Mouse (Mus musculus) naive thymus-derived CD4-positive, alpha-beta T cell, adult 2 months (primary cell): ENCODE data around the gene Gnas.

ENCODE experiments used
- DNase-seq: peaks from one replicate; pipeline ENCODE4 v3.0.0-alpha.2; 2011; ENCODE audit warnings: low read depth

Gene Gnas

DNA sequence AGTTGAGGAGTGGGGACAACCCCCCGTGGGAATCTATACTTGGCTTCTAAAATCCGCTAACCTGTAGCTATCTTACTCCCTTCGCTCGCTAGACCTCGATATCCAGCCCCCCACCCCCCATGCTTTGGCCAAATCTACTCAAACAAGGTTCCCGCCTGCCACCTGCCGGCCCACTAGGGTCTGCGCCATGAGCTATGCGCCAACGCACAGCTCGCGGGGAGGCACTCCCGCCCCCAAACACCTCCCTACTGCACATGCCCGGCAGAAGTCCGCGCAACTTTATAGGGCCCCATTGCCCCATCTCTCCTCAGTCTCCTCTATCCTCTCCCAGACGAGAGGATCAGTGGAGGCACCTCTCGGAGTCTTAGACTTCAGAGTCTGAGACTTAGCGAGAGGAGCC is at the start of gene Gnas:
TSS of gene Gnas (plus strand) at position 310 of the 400 bp plus-strand sequence.
- no peak for DNase-seq

DNA sequence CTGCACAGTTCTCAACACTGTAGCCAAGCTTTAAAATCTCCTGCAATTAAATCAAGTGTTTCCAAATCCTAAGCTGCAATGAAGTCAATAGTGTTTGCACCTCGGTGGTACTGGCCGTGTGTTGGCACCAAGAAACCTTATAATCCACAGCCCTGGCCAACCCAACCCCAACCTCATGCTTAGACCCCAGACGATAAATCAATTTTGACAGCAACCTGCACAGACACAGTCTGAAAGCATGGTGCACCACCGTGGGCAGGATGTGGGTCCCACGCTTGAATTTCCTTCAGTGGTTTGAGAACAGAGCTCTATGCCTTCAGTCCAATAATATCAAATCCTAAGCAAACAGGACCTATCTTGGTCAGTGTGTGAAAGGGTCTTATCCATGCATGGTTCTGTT is 41.7 kb upstream of the Gnas start:
- no peak for DNase-seq

DNA sequence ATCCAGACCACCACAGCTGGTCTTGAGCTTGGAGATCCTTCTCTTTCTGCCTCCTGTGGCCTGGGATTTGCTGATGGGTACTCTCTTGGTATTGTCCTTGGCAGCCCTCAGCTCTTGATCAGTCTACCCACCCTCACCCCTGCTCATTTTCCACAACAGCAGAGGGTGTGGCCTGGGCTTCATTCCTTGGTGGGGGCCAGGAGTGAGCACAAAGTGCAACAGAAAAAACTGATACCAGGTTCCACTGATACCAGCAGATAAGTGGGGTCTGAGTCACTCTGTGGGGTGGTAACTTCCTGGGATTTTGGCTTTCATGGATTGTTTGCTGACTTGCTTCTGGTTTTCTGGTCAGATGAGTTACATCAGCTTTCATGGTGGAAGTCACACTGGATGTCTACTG is 32.2 kb upstream of the Gnas start:
- no peak for DNase-seq

- DNase-seq = no peak
These were observed 26.8 kb upstream of the Gnas start for GRCm38 (mm10) chr2:174257312-174257711.

GRCm38 (mm10) chr2:174260004-174260403 is 24.1 kb upstream of the Gnas start:
- DNase-seq = no peak

GRCm38 (mm10) chr2:174260908-174261800 is 23.0 kb upstream of the Gnas start:
- DNase-seq = no peak

DNA sequence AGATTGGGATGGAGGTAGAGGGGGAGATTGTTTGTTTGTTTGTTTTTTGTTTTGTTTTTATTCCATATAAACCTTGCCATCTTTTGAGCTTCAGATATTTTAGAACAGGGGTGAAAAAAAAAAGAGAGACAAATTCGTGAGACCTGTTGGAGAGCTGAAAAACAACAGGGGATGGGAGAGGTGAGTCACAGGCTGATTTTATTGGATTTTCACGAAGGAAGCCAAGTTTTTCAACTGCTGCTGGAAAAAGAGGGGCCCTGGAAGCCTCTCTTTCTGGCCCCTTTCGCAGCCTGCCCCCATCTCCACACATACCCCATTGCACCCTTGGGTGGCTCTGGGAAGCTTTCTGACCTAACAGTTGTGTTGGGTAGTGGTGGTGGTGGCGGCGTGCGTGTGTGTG is 22.3 kb upstream of the Gnas start:
- DNase-seq = no peak

GRCm38 (mm10) chr2:174263110-174263815 is 20.9 kb upstream of the Gnas start:
- no peak for DNase-seq

GRCm38 (mm10) chr2:174264248-174264647 is 19.9 kb upstream of the Gnas start:
- DNase-seq = no peak

GRCm38 (mm10) chr2:174270416-174270815 is 13.7 kb upstream of the Gnas start:
- DNase-seq = no peak

DNA sequence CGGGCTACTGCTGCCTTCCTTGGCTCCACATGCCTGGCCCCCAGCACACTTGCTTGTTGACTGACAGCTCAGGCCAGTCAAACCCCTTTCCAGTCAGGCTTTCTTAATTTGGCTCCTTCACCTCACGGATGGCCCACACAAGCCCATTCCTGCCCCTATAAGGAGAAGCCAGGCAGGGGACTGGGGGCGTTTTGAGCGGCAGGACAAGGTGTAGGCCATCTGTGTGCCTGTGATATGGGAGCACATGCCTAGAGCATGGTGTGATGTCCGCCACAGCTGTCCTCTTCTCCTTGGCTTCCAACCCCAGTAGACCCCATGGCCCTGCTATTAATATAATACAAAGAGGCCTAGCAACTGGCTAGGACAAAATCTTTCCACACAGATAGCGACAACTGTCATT is 12.7 kb upstream of the Gnas start:
- DNase-seq = no peak

GRCm38 (mm10) chr2:174273131-174273530 is 11.0 kb upstream of the Gnas start:
- no peak for DNase-seq

GRCm38 (mm10) chr2:174273961-174274360 is 10.2 kb upstream of the Gnas start:
- no peak for DNase-seq

DNA sequence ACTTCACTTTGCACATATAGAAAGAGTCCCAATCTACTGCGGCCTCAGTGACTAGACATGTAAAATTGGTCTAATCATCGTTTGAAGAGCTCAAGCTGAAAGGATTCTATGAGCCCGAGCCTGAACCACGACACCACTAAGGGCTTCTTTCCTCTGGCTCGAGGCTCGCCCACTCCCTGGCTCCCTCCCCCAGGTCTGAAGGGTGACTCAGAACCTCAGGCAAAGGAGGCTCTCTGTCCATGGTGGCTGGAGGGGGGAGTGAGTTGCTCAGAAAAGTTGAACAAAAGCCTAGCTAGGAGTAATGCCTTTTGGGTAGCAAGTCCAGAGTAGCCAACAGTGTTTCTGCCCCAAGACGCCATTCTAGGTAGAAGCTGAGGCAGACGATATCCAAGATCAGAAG is 4.3 kb upstream of the Gnas start:
- no peak for DNase-seq

DNA sequence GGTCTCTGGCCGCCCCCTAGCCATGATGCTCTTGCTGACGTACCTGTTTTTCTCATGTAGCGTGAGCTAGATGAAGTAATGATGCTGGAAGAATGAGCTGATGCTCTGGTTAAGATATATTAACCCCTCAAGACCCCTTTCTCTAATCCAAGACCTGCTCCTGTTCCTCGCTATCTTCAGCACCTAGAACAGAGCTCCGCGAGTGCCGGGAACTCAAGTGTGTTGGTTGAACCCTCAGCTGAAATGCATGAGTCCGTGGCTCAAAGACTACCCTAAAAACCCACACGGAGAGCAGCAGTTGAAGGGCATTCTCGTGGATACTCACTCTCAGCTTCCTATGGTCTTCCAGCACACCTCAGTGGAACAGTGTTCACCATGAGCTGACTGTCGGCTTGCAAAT is 779 bp upstream of the Gnas start:
- no peak for DNase-seq

DNA sequence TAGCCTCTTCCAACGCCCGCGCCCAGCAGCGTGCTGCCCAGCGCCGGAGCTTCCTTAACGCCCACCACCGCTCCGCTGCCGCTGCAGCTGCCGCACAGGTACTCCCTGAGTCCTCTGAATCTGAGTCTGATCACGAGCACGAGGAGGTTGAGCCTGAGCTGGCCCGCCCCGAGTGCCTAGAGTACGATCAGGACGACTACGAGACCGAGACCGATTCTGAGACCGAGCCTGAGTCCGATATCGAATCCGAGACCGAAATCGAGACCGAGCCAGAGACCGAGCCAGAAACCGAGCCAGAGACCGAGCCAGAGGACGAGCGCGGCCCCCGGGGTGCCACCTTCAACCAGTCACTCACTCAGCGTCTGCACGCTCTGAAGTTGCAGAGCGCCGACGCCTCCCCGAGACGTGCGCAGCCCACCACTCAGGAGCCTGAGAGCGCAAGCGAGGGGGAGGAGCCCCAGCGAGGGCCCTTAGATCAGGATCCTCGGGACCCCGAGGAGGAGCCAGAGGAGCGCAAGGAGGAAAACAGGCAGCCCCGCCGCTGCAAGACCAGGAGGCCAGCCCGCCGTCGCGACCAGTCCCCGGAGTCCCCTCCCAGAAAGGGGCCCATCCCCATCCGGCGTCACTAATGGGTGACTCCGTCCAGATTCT is 812 bp downstream of the Gnas start:
- no peak for DNase-seq

DNA sequence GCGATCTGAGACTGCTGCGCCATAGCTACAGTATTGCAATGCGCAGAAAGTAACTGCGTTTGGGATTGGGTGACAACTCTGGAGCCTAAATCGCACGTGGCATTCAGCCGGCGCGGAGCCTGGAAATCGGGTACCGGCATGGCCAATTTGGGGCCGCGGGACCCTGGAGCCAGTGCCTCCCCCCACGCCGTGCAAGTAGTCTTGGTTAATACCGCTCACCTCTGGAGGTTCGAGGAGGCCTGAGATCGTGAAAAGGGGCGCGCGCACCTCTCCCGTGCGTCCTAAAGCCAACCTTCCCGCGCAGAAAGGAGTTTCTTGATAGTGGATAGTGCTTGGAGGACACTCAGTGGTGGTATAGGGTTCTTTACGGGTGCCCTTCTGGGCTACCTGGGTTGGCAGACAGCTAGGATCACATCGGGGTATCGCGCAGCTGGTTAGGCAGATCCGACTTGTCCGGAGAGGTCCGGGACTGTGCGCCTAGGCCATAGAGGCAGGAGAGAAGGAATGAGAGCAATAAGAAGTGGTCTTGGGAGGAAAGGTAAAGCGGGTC is 1.9 kb downstream of the Gnas start:
- DNase-seq = no peak

DNA sequence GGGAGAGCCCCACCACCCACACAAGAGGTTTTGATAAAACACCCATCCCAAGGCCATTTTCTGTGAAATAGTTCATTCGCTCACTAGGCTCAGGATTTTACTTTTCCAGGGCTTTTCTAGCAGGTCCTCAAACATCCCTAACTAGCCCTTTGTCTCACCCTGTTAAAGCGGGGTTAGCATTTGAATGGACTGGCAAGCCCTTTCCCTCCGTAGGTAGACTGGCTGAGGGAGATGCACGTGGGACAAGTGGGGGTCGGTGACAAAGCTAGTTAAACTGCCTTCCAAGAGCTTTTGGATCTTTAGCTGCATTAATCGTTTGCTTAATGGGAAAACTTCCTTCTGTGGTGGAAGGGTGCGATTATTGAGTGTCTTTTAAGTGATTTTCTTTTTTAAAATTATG is 3.8 kb downstream of the Gnas start:
- no peak for DNase-seq

DNA sequence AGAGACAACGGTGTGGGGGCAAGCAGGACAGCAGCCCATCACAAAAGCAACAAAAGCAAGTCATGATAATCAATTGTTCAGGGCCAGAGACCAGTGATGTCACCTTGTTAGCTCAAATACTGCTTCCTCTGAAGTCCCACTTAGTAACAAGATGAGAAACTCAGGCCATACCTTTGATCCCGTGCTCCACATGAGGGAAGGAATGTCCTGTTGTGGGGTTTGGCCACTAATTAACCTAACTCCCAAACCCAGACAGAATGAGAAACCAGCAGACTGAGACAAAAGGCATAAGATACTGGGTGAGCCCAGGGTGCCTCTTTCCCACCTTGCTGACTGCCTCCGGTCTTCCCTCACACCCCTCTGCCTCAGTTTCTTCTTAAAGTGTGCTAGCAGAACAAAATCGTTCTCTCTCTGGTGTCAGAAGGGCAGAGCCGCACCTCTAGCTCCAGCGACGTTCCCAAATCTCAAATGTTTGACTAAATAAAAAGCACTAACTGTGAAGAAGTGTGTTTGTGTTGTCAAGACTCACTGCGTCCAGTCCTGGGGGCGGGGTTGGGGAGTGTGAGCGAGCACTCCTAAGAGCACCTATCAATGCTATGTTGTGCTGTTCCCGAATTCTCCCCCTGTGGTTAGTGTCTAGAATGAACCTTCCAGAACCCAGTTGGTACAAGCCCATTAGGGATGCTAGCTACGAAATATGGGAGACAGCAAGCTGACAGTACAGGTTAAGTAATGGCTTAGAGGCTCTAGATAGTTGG is 4.7 kb downstream of the Gnas start:
- DNase-seq = no peak

- no peak for DNase-seq
These were observed 7.0 kb downstream of the Gnas start for GRCm38 (mm10) chr2:174291029-174291661.

- DNase-seq = no peak
These were observed 7.5 kb downstream of the Gnas start for GRCm38 (mm10) chr2:174291662-174292030.
